Mouse (Mus musculus): ENCODE results near the gene Rplp2.

Gene Rplp2

DNA sequence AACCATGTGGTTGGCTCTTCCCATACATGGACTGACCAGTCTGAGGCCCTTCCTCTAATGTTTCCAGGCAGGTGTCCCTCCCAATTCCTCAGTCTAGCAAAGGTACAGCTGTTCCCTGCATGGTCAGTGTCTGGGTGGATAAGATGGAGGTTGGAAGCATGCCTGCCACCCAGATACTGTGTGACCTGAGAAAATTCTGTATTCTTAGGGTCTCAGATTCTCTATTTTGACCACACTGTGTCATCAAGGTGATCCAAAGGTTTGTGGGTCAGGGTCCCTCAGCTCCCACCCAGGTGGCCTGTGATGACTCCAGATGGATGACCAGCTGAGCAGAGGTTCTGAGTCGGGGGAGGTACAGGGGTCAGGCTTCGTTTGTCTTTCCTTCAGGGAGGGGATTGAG lies 38.0 kb downstream of the Rplp2 start:
- no peak for DNase-seq

DNA sequence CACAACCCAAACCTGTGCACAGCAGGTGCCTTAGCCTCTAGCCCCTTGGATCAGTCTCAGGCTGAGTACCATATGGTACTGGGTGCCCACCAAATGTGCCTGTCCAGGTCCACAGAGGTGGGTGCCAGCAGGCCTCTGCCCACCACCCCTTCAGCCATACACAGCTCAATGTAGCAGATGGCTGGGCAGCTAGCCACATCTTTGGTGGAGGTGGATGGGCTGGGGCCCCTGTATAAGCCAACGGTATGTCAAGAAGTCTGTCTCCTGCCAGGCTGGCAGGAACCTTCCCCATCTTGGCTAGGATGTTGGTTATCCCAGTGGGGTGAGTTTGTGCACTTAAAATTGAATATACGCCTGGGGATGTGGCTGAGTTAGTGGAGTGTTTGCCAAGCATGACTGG lies 38.4 kb downstream of the Rplp2 start:
- DNase-seq, result no peak

GRCm38 (mm10) chr7:141486239-141486638 lies 39.1 kb downstream of the Rplp2 start:
- no peak for DNase-seq

GRCm38 (mm10) chr7:141487141-141487540 lies 40.0 kb downstream of the Rplp2 start:
- no peak for DNase-seq

DNA sequence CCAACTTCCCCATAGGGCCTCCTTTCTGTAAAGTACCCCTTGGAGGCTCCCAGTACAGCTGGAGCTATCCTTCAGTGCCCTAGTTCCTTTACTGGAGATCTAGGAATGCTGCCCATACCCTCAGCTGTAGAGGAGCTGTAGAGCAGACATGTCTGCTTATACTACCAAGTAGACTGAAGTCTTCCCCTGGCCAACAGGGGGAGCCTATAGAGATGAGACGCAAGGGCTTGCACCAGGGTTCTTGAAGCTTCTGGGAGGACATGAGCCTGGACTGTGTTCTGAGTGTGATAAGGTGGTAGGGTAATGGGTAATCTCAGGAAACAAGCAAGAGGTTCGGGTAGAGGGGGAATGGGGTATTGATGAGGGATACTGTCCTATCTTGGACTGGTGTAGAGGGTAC lies 44.0 kb downstream of the Rplp2 start:
- DNase-seq, result no peak

DNA sequence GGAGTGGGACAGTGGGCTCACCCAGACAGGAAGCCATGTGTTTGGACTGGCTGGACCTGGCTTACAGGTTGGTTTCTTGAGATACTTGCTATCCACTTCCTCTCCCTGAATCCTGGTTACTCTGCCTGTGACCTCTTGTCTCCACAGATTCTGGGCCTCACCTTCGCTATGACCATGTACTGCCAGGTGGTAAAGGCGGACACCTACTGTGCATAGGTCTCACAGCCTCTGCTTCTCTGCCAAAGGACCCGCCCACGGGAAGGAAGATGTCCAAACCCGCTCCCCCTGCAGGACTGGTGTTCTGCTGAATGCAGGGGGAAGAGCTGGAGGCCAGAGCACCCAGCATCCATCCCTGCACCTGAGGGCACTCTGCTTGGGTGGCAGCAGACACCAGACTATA lies 45.6 kb downstream of the Rplp2 start:
- DNase-seq, result no peak

DNA sequence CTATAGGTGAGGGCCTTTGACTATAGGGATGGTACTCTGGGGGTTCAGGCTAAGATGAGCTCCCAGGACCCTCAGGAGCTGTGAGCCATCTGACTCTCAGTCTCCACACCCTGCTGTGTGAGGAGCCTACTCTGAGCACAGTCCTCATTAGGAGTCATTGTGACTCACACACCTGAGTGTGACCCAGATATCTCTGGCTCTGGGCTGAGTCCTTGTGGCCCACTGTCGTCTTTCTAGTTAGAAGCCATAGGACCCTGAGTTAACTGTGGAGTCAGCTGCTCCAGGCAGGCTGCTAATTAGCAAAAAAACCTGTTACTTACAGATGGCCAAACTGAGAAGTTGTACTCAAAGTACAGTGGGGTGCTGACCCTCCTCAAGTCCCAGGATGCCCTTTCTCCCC lies 46.6 kb downstream of the Rplp2 start:
- DNase-seq, result no peak

DNA sequence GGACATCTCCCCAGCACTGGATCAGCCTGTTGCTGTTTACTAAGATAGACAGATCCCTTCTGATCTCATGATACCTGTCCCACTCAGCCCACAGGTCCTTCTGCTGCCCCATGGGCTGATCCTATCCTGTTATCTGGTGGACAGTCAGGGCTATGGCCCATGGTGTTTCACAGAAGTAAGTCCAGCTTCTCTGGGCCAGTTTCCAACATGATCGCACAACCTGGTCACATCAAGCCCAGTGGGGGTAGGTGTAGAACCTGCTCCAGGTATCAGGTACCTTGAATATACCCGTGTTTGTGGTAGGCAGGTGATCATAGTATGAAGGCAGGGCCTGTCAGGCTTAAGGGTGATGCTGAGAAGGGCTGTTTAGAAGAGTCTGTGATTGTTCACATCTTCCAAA lies 48.2 kb downstream of the Rplp2 start:
- DNase-seq, result no peak

DNA sequence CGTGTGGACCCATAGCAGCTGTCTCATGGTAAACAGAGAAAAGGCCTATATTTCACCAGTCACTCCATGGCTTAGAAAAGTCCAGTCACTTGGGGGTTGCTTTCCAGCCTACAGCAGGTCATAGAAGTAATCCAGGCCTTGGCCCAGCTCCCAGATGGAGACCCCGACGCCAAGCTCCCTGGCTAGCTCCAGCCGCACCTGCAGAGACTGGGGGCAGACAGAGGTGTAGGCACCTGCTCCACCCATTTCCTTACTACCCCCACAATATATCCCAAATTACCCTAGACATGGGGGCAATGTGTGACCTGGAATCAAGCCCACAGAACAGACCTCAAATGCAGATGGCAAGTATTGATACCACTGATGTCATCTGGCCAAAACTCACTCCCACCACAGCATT lies 48.8 kb downstream of the Rplp2 start:
- DNase-seq, result no peak

DNA sequence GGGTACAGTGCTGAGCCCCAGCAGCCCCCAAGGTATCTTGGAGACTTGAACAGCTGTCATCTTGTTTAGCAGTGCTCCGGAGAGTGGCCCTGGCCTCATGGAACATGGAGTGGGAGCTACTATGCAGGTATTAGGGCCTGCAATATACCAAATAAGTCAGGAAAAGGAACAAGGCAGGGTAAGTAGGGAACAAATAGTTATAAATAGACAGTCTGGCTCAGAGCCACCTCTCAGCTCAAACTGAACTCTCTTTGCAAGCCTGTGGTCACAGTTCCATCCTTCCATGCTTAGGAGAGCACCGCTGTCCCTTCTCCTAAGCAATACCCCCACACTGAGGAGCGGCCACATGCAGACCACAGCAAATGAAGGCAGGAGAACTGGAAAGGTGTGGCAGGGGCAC lies 50.4 kb downstream of the Rplp2 start:
- DNase-seq, result no peak
